Mouse (Mus musculus): ENCODE results near the gene Shbg. TPM values are rescaled to one million over a fixed set of nuclear protein-coding genes. Genes with fewer than 3 reads are reported as not detected.

The Shbg gene
- polyA plus RNA-seq, 1 experiment from 2014 or later = not detected

- H3K4me3 ChIP-seq (ENCODE audit: low read depth, low read length) = no peak overlapping the region
- no peaks in the 10 kb centered on the region for H3K27me3 ChIP-seq (ENCODE audit: control insufficient read depth, insufficient read depth, low read length)
- H3K36me3 ChIP-seq (ENCODE audit: control insufficient read depth, insufficient read depth, low read length) = 0 out of 2 replicates have a peak, but pooled peaks cover 10% of the 10 kb centered on the region
- H3K9ac ChIP-seq (replicated peaks; ENCODE audit: low read depth, low read length) = no peak overlapping the region
- no peak for ATAC-seq (ENCODE audit: low read depth)
- no peaks in the 10 kb centered on the region for H3K4me1 ChIP-seq (ENCODE audit: control insufficient read depth, insufficient read depth, low read length)
- 96% methylated on average over 6 of the region's 6 CpGs for WGBS
- no peak overlapping the region for H3K4me2 ChIP-seq (ENCODE audit: low read depth, low read length)
- H3K27ac ChIP-seq (ENCODE audit: low read depth, low read length) = no peak overlapping the region
- no peaks in the 10 kb centered on the region for H3K9me3 ChIP-seq (ENCODE audit: control insufficient read depth, low read length)
Measured at GRCm38 (mm10) chr11:69594853-69595252, 22.9 kb downstream of the Shbg start.

GRCm38 (mm10) chr11:69592799-69593198 lies 24.9 kb downstream of the Shbg start:
- no peaks in the 10 kb centered on the region for H3K9me3 ChIP-seq (ENCODE audit: control insufficient read depth, low read length)
- ATAC-seq (ENCODE audit: low read depth) = no peak
- no peak overlapping the region for H3K4me2 ChIP-seq (ENCODE audit: low read depth, low read length)
- H3K27ac ChIP-seq (ENCODE audit: low read depth, low read length) = no peak overlapping the region
- WGBS = 90% methylated on average over 4 of the region's 4 CpGs
- no peaks in the 10 kb centered on the region for H3K27me3 ChIP-seq (ENCODE audit: control insufficient read depth, insufficient read depth, low read length)
- no peak overlapping the region for H3K9ac ChIP-seq (replicated peaks; ENCODE audit: low read depth, low read length)
- no peak overlapping the region for H3K4me3 ChIP-seq (ENCODE audit: low read depth, low read length)
- H3K36me3 ChIP-seq (ENCODE audit: control insufficient read depth, insufficient read depth, low read length) = peaks cover 30% of the 10 kb centered on the region
- H3K4me1 ChIP-seq (ENCODE audit: control insufficient read depth, insufficient read depth, low read length) = no peaks in the 10 kb centered on the region

GRCm38 (mm10) chr11:69591899-69592637 lies 25.6 kb downstream of the Shbg start:
- no peak overlapping the region for H3K9ac ChIP-seq (replicated peaks; ENCODE audit: low read depth, low read length)
- H3K36me3 ChIP-seq (ENCODE audit: control insufficient read depth, insufficient read depth, low read length) = peaks cover 31% of the 10 kb centered on the region
- H3K9me3 ChIP-seq (ENCODE audit: control insufficient read depth, low read length) = no peaks in the 10 kb centered on the region
- H3K4me3 ChIP-seq (ENCODE audit: low read depth, low read length) = no peak overlapping the region
- no peak overlapping the region for H3K4me2 ChIP-seq (ENCODE audit: low read depth, low read length)
- no peaks in the 10 kb centered on the region for H3K27me3 ChIP-seq (ENCODE audit: control insufficient read depth, insufficient read depth, low read length)
- ATAC-seq (ENCODE audit: low read depth) = peak; percentile 54; the same call in 1 of the 2 replicates
- no peak overlapping the region for H3K27ac ChIP-seq (ENCODE audit: low read depth, low read length)
- no peaks in the 10 kb centered on the region for H3K4me1 ChIP-seq (ENCODE audit: control insufficient read depth, insufficient read depth, low read length)
- 83% methylated on average over 7 of the region's 7 CpGs for WGBS

- Histone ChIP-seq H3K9ac (replicated peaks; ENCODE audit: low read depth, low read length) (no peak overlapping the region), H3K27me3 (ENCODE audit: control insufficient read depth, insufficient read depth, low read length) (no peaks in the 10 kb centered on the region), H3K9me3 (ENCODE audit: control insufficient read depth, low read length) (no peaks in the 10 kb centered on the region), H3K4me1 (ENCODE audit: control insufficient read depth, insufficient read depth, low read length) (no peaks in the 10 kb centered on the region), H3K4me3 (ENCODE audit: low read depth, low read length) (no peak overlapping the region), H3K4me2 (ENCODE audit: low read depth, low read length) (no peak overlapping the region), H3K36me3 (ENCODE audit: control insufficient read depth, insufficient read depth, low read length) (peaks cover 31% of the 10 kb centered on the region), H3K27ac (ENCODE audit: low read depth, low read length) (no peak overlapping the region)
- 88% methylated on average over 3 of the region's 3 CpGs for WGBS
- ATAC-seq (ENCODE audit: low read depth) = no peak
Measured at GRCm38 (mm10) chr11:69591424-69591823, 26.3 kb downstream of the Shbg start.

- H3K36me3 ChIP-seq (ENCODE audit: control insufficient read depth, insufficient read depth, low read length) = peaks cover 31% of the 10 kb centered on the region
- 98% methylated on average over 8 of the region's 8 CpGs for WGBS
Measured at GRCm38 (mm10) chr11:69590622-69591021, 27.1 kb downstream of the Shbg start.

GRCm38 (mm10) chr11:69589207-69589834 lies 28.4 kb downstream of the Shbg start:
- Histone ChIP-seq H3K9me3 (ENCODE audit: control insufficient read depth, low read length) (no peaks in the 10 kb centered on the region), H3K4me3 (ENCODE audit: low read depth, low read length) (no peak overlapping the region), H3K9ac (replicated peaks; ENCODE audit: low read depth, low read length) (no peak overlapping the region), H3K36me3 (ENCODE audit: control insufficient read depth, insufficient read depth, low read length) (peaks cover 31% of the 10 kb centered on the region), H3K27me3 (ENCODE audit: control insufficient read depth, insufficient read depth, low read length) (no peaks in the 10 kb centered on the region), H3K27ac (ENCODE audit: low read depth, low read length) (no peak overlapping the region), H3K4me1 (ENCODE audit: control insufficient read depth, insufficient read depth, low read length) (no peaks in the 10 kb centered on the region), H3K4me2 (ENCODE audit: low read depth, low read length) (no peak overlapping the region)
- no peak for ATAC-seq (ENCODE audit: low read depth)
- WGBS = 93% methylated on average over 22 of the region's 22 CpGs

More at GRCm38 (mm10) chr11:69590622-69591021, 27.1 kb downstream of the Shbg start:
- Histone ChIP-seq H3K27ac (ENCODE audit: low read depth, low read length) (no peak overlapping the region), H3K4me3 (ENCODE audit: low read depth, low read length) (no peak overlapping the region), H3K9ac (replicated peaks; ENCODE audit: low read depth, low read length) (no peak overlapping the region), H3K9me3 (ENCODE audit: control insufficient read depth, low read length) (no peaks in the 10 kb centered on the region), H3K4me1 (ENCODE audit: control insufficient read depth, insufficient read depth, low read length) (no peaks in the 10 kb centered on the region), H3K4me2 (ENCODE audit: low read depth, low read length) (no peak overlapping the region), H3K27me3 (ENCODE audit: control insufficient read depth, insufficient read depth, low read length) (no peaks in the 10 kb centered on the region)
- ATAC-seq (ENCODE audit: low read depth) = no peak

GRCm38 (mm10) chr11:69585718-69586325 lies 31.9 kb downstream of the Shbg start:
- no peak overlapping the region for H3K4me3 ChIP-seq (ENCODE audit: low read depth, low read length)
- H3K36me3 ChIP-seq (ENCODE audit: control insufficient read depth, insufficient read depth, low read length) = peaks cover 27% of the 10 kb centered on the region
- H3K9ac ChIP-seq (replicated peaks; ENCODE audit: low read depth, low read length) = no peak overlapping the region
- no peak overlapping the region for H3K4me2 ChIP-seq (ENCODE audit: low read depth, low read length)
- peaks cover 9% of the 10 kb centered on the region; the same call in 1 of the 2 replicates for H3K4me1 ChIP-seq (ENCODE audit: control insufficient read depth, insufficient read depth, low read length)
- no peak overlapping the region for H3K27ac ChIP-seq (ENCODE audit: low read depth, low read length)
- 83% methylated on average over 7 of the region's 7 CpGs for WGBS
- H3K27me3 ChIP-seq (ENCODE audit: control insufficient read depth, insufficient read depth, low read length) = no peaks in the 10 kb centered on the region
- no peaks in the 10 kb centered on the region for H3K9me3 ChIP-seq (ENCODE audit: control insufficient read depth, low read length)
- no peak for ATAC-seq (ENCODE audit: low read depth)

GRCm38 (mm10) chr11:69584937-69585336 lies 32.8 kb downstream of the Shbg start:
- no peaks in the 10 kb centered on the region for H3K9me3 ChIP-seq (ENCODE audit: control insufficient read depth, low read length)
- H3K36me3 ChIP-seq (ENCODE audit: control insufficient read depth, insufficient read depth, low read length) = peaks cover 21% of the 10 kb centered on the region
- no peak overlapping the region for H3K27ac ChIP-seq (ENCODE audit: low read depth, low read length)
- peaks cover 9% of the 10 kb centered on the region; the same call in 1 of the 2 replicates for H3K4me1 ChIP-seq (ENCODE audit: control insufficient read depth, insufficient read depth, low read length)
- H3K4me2 ChIP-seq (ENCODE audit: low read depth, low read length) = no peak overlapping the region
- WGBS = 96% methylated on average over 13 of the region's 13 CpGs
- no peak overlapping the region for H3K4me3 ChIP-seq (ENCODE audit: low read depth, low read length)
- no peak overlapping the region for H3K9ac ChIP-seq (replicated peaks; ENCODE audit: low read depth, low read length)
- H3K27me3 ChIP-seq (ENCODE audit: control insufficient read depth, insufficient read depth, low read length) = no peaks in the 10 kb centered on the region
- ATAC-seq (ENCODE audit: low read depth) = no peak

- Histone ChIP-seq H3K27ac (ENCODE audit: low read depth, low read length) (no peak overlapping the region), H3K36me3 (ENCODE audit: control insufficient read depth, insufficient read depth, low read length) (peaks cover 12% of the 10 kb centered on the region), H3K4me2 (ENCODE audit: low read depth, low read length) (no peak overlapping the region), H3K9ac (replicated peaks; ENCODE audit: low read depth, low read length) (no peak overlapping the region), H3K4me1 (ENCODE audit: control insufficient read depth, insufficient read depth, low read length) (peaks cover 9% of the 10 kb centered on the region; the same call in 1 of the 2 replicates), H3K27me3 (ENCODE audit: control insufficient read depth, insufficient read depth, low read length) (no peaks in the 10 kb centered on the region), H3K9me3 (ENCODE audit: control insufficient read depth, low read length) (no peaks in the 10 kb centered on the region), H3K4me3 (ENCODE audit: low read depth, low read length) (no peak overlapping the region)
- ATAC-seq (ENCODE audit: low read depth) = no peak
- WGBS = 92% methylated on average over 7 of the region's 7 CpGs
Measured at GRCm38 (mm10) chr11:69584008-69584407, 33.7 kb downstream of the Shbg start.
